Mouse (Mus musculus) neutrophil, adult 65 days (primary cell): ENCODE data around the gene Apopt1. TPM values are rescaled to one million over a fixed set of nuclear protein-coding genes. Genes with fewer than 3 reads are reported as not detected.

Source experiments
- total RNA-seq: library from RNA; stranded (reverse); gene quantifications from 2 replicates; pipeline ENCODE4 v1.2.4, GENCODE M21; 2023

Gene Apopt1
- 9.8 and 10.3 TPM in 2 replicates for total RNA-seq

DNA sequence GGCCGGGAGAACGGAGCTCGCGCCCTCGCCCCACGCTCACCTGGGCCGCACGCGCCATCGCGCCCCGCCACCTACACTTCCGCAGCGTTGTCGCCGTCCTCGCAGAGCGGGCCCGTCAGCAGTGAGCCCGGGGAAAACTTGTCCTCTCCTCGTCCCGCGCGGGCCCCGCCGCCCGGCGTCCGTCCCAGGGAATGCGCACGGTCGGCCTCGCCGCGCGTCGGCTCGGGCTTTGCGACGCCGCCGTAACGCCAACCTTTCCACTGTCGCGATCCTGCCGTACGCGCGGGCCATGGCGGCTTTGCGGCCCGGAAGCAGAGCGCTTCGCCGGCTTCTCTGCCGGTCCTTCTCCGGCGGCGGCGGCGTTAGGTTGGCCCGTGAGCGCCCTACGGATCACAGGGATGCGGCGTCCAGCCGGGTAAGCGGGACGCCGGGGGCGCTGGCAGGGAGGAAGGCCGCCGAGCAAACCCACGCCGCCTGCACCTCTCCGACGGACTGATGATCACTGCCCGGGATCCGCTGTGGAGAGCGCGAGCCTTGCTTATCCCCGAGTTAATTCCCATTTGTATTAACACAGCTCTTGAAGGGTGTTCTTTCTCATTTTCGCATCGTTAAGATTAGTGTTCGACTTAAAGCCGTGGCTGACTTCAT is at the start of gene Apopt1, which contains the start of gene Bag5:
Apopt1 (plus strand) TSS at position 258 of the 648 bp plus-strand sequence.
Bag5 (minus strand) TSS at position 254 of the 648 bp plus-strand sequence.

DNA sequence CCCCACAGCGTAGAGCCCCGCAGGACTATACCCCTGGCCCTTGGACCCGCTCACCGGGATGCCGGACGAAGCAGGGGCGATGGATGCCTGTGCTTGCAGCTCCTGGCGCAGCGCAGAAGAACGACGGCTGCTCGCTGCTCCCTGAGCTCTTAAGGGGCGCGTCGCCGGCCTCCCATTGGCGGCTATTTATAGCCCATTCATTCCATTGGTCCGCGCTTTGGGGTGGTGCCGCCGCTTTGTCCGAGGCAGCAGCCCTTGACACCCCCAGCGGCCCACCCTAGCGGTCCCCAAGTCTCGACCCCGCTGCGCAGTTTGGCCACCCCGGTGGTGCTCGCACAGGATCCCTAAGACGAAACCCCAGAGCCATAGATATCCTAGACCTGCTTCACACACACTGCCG is 40.9 kb upstream of the Apopt1 start, which contains the start of gene Ckb:
Ckb (minus strand) TSS at position 163 of the 400 bp plus-strand sequence.

GRCm38 (mm10) chr12:111677882-111678669 is 35.0 kb upstream of the Apopt1 start, which contains the start of gene Trmt61a:
Gene Trmt61a, plus strand, starts transcription at chr12:111678105.

DNA sequence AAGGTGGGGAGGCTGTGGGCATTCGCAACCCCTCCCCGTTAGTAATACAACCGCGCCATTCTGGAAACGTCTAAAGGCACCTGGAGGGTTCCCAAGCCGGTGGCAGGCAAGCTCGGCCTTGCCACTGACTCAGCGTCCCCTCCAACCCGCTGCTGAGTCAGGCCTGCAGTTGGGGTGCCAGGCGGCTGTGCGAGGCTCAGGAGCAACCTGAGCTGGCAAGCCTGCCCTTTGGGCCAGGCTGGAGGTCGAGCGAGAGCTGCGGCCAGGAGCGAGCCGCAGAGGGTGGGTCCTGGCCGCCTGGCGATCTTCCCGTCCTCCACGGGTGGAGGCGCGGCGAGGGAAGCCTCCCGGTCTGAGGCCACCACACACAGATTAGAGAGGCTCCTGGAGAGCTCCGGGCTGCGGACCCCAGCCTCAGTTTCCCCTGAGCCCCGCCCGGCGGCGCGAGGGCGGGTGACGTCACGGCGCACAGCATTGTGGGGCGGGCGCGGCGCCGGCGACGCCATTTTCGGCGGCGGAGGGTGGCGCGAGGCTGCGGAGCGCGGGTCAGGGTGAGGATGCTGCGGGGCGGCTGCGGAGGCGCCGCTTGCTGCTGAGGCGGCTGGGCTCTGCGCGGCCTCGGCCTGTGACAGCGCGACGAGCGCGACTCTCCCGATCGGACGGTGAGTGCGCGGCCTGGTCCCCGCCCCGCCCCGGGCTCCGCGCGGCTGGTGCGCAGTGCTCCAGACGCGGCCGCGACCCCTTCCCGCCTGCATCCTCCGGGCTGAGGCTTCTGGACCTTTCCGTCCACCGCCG is 45.5 kb downstream of the Apopt1 start, which contains the start of gene Klc1:
Klc1 (plus strand) TSS at position 469 of the 795 bp plus-strand sequence.

Other genes starting within 250 kb of the Apopt1 start
- gene Gm266, start 227.4 kb upstream of the Apopt1 start, total RNA-seq: 0.51 TPM in 1 of 2 replicates, not detected in the other
- gene Eif5, start 175.2 kb upstream of the Apopt1 start, total RNA-seq: 829 and 1,042 TPM in 2 replicates
- 55.9 and 72.8 TPM in 2 replicates for gene Mark3, start 138.7 kb upstream of the Apopt1 start, total RNA-seq
- 2.4 and 2.6 TPM in 2 replicates for gene Ckb, start 40.9 kb upstream of the Apopt1 start, total RNA-seq
- gene Trmt61a, start 35.2 kb upstream of the Apopt1 start, total RNA-seq: 1.2 and 2.2 TPM in 2 replicates
- gene Bag5, start within 50 bp of the Apopt1 start, total RNA-seq: 9.5 and 11.0 TPM in 2 replicates
- gene Klc1, start 45.6 kb downstream of the Apopt1 start, total RNA-seq: 42.7 and 44.9 TPM in 2 replicates
- gene Xrcc3, start 100.6 kb downstream of the Apopt1 start, total RNA-seq: 2.3 and 6.0 TPM in 2 replicates
- 2.7 and 3.9 TPM in 2 replicates for gene Zfyve21, start 100.9 kb downstream of the Apopt1 start, total RNA-seq
- 1.1 and 1.5 TPM in 2 replicates for gene Ppp1r13b, start 194.8 kb downstream of the Apopt1 start, total RNA-seq